Mouse (Mus musculus): ENCODE measurements around the gene Urah.

DNA sequence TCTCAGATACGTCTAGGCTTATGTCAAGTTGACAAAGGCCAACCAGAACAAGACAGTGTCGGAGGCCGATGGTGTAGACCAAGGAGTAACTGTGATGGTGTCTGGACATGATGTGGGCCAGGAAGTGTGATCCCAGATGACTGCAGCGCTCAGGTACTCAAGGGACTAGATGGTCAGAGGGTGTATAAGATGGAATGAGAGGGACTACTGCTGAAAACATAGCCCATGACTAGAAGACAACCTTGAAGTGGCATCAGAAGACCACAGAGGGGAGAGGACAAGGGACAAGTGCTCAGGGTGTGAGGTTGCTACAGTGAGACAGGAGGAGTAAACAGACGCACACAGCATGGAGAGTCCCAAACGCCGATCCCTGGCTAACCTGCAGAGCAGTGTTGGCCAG, 9.0 kb downstream of the Urah start:
- TF ChIP-seq POLR2A (IDR thresholded peaks at IDR 0.05; ENCODE audit: control insufficient read depth, extremely low read depth, insufficient read depth, low read length, poor library complexity) (no peak), CTCF (IDR thresholded peaks at IDR 0.05; ENCODE audit: borderline replicate concordance, control insufficient read depth, extremely low read depth, insufficient read depth, low read length, poor library complexity) (no peak)
